Mouse (Mus musculus): ENCODE measurements around the gene Tbcb.
"Not testable (repeated sequence)": the region's sequence is repeated elsewhere in the genome, so short reads cannot be mapped to it uniquely, and the experiment has no call there.

DNA sequence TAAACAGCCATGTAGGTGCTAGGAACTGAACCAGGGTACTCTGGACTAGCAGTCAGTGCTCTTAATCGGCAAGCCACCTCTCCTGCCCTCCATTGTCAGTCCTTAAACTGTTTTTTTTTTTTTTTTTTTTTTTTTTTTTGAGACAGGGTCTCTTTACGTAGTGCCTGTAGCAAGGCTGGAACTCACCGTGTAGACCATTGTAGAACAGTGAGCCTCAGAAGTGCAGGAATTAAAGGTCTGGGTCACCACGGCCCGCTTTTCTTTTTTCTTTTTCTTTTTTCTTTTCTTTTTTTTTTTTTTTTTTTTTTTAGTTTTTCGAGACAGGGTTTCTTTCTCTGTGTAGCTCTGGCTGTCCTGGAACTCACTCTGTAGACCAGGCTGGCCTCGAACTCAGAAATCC, 48.9 kb downstream of the Tbcb start:
- not testable (repeated sequence) for TF ChIP-seq CTCF (IDR thresholded peaks at IDR 0.05; ENCODE audit: control insufficient read depth, insufficient read depth, insufficient read length); CEBPB (IDR thresholded peaks at IDR 0.05; ENCODE audit: low read depth); MAX (IDR thresholded peaks at IDR 0.05); MYOD1 (IDR thresholded peaks at IDR 0.05; ENCODE audit: control insufficient read depth, insufficient read length, low read depth); MYOG (IDR thresholded peaks at IDR 0.05; ENCODE audit: control insufficient read depth, extremely low read depth, insufficient read length)
